Mouse (Mus musculus) heart, embryonic 15.5 days (tissue): ENCODE results near the gene Ddb2. TPM values are rescaled to one million over a fixed set of nuclear protein-coding genes. Genes with fewer than 3 reads are reported as not detected.

Experiments used
- ATAC-seq: fragments of 200-750 bp; cut with Nextera tagmentation; replicated peaks from 2 replicates; pipeline ENCODE4 v1.8.0; 2017; ENCODE audit warnings: low read depth, moderate TSS enrichment; ENCODE audit not compliant: insufficient number of reproducible peaks, insufficient read depth, low FRiP score
- H3K27ac ChIP-seq: fragments of 300-500 bp; sonication (generic); 2 replicates; pipeline ENCODE4 v1.5.1; 2015; ENCODE audit warnings: mild to moderate bottlenecking, inconsistent platforms
- H3K27me3 ChIP-seq: fragments of 300-500 bp; sonication (generic); 2 replicates; pipeline ENCODE4 v1.6.1; 2015; ENCODE audit warnings: inconsistent platforms
- H3K36me3 ChIP-seq: fragments of 300-500 bp; sonication (generic); 2 replicates; pipeline ENCODE4 v1.6.1; 2015; ENCODE audit warnings: mild to moderate bottlenecking, inconsistent platforms
- H3K4me1 ChIP-seq: fragments of 300-500 bp; sonication (generic); replicated peaks from 2 replicates; pipeline ENCODE4 v1.6.1; 2015; ENCODE audit warnings: inconsistent platforms
- H3K4me2 ChIP-seq: fragments of 300-500 bp; sonication (generic); 2 replicates; pipeline ENCODE4 v1.6.1; 2015; ENCODE audit warnings: inconsistent platforms, mild to moderate bottlenecking, moderate library complexity
- H3K4me3 ChIP-seq: fragments of 300-500 bp; sonication (generic); 2 replicates; pipeline ENCODE4 v1.5.1; 2015; ENCODE audit warnings: mild to moderate bottlenecking, inconsistent platforms
- H3K9ac ChIP-seq: fragments of 300-500 bp; sonication (generic); 2 replicates; pipeline ENCODE4 v1.6.1; 2015; ENCODE audit warnings: mild to moderate bottlenecking, inconsistent platforms
- H3K9me3 ChIP-seq: fragments of 300-500 bp; sonication (generic); replicated peaks from 2 replicates; pipeline ENCODE4 v1.6.1; 2016; ENCODE audit warnings: inconsistent platforms
- WGBS: fragments of 180-500 bp; shearing (Covaris S2); methylation state at CpG from one replicate; pipeline ENCODE4 v1.1.7; 2015; ENCODE audit warnings: mixed read lengths; 5-methylcytosine and 5-hydroxymethylcytosine counted together
- polyA plus RNA-seq: library from polyadenylated mRNA; unstranded; fragments of >200 nt; fragmentation: Nextera tagmentation; extraction: Ambion mirVana; gene quantifications from 2 replicates; pipeline ENCODE4 v1.2.1, GENCODE M21; 2015

Gene Ddb2
- polyA plus RNA-seq: 8.4 and 11.3 TPM in 2 replicates

DNA sequence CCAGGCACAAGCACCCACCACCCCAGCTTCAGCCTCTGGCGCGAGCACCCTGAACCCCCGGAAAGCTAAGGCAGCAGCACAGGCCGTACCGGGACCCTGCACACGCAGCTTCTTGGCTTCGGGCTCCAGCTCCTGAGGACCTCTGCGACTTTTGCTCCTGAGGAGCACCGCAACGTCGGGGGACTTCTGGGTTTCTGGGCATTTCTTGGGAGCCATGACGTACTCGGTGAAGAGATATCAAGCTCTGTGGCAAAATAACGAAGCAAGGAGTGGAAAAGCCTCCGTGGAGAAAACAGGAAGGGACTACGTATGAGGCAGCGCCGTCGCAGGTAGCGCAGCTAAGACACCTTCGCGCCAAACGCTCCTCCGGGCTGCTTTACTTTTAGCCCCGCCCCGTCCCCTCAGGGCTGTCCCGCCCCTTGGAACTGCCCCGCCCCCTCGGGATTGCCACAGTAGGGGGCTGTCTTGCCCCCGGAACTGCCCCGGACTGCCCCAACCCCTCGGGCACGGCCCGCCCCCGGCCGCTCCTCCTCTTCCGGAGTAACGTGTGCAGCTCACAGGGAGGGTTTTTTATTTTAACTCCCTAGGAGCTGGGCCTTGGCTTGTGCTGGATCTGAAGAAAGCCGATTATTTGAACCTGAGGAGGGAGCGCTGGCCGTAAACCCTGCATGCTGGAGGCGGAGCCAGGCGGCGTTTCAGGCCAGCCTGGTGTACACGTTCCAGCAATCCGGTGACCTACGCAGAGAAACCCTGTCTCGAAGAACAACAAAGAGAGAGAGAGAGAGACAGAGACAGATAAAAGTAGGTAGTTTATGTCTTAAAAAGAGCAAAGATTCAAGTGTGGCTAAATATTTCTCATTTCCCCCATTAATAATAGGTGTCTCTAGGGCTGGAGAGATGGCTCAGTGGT lies at the start of gene Ddb2:
Ddb2 (minus strand) TSS at position 382 of the 910 bp plus-strand sequence.
- under 1% methylated on average over 48 of the region's 48 CpGs for WGBS
- Histone ChIP-seq H3K27me3 (no peaks in the 10 kb centered on the region), H3K9ac (peak within 1 kb of the TSS; percentile 65), H3K36me3 (no peaks in the 10 kb centered on the region), H3K27ac (peak within 1 kb of the TSS; percentile 93), H3K9me3 (no peaks in the 10 kb centered on the region), H3K4me2 (peak within 1 kb of the TSS; percentile 79), H3K4me1 (0 out of 2 replicates have a peak, but pooled peaks cover 2% of the 10 kb centered on the region), H3K4me3 (peak within 1 kb of the TSS; percentile 59)
- ATAC-seq: peak; percentile 100

DNA sequence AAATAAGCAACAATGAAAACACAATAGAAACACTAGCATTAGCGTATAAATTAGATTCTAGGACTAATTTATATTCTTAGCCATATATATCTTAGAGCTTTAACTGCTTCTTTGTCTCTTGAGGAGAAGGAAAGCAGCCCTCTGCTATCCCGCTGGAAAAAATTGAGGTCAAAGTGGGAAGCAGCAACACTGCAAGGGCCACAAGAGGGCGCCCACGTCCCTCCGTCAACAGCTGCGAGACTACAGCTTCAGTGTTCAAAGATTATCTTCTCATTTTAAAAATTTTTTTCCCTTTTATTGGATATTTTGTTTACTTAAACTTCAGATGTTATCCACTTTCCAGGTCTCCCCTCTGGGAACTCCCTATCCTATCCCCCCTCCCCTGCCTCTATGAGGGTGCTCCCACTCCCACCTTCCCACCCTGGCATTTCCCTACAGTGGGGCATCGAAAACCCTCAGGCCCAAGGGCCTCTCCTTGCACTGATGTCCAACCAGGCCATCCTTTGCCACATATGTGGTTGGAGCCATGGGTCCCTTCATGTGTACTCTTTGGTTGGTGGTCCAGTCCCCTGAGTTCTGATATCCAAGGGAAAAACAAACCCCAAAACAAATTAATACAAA lies 49.2 kb upstream of the Ddb2 start:
- Histone ChIP-seq H3K27ac (no peak overlapping the region), H3K9me3 (no peaks in the 10 kb centered on the region), H3K4me2 (no peak overlapping the region), H3K27me3 (no peaks in the 10 kb centered on the region), H3K4me3 (no peak overlapping the region), H3K9ac (no peak overlapping the region), H3K36me3 (no peaks in the 10 kb centered on the region), H3K4me1 (peaks cover 32% of the 10 kb centered on the region)
- no peak for ATAC-seq
- 15% methylated on average over 7 of the region's 7 CpGs for whole genome bisulfite sequencing

DNA sequence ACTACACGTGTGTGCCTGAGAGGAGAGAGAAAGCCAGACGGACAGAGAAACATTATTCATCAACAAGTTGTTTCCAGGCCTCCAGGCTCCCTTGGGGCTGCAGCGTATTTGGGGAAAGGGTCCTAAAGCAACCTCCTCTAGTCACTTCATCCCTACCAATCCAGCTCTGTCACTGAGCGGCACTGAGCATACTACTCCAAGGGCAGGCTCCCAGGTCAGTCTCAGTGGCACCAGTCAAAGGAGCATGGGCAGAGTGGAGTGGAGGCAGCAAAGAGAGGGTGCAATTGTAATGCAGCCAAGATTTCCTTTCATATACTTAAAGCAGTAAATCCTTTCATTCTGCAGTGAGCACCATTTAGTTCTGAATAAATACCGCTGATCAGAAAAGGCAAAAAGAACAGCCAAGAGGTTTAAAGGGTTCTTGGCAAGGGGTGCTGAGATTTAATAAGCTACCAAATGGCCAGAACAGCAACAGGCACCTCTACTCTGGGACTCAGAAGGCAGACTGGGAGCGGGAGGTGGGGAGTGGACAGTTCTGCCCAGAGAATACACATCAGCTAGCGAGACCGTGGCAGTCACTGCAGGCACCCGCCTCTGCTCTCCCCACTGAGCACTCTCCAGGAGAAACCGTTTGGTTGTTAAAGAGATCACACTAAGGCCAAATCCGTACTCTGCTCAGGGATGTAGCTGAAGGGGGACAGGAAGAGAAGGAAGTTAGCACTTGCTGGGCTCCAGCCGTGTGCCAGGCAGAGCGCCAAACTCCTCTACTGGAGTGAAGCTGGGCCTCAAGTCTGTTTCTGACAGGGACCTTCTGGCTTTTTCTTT lies 47.8 kb upstream of the Ddb2 start:
- Histone ChIP-seq H3K4me1 (peaks cover 29% of the 10 kb centered on the region), H3K27ac (peak overlapping the region; percentile 52), H3K27me3 (no peaks in the 10 kb centered on the region), H3K4me3 (no peak overlapping the region), H3K9me3 (no peaks in the 10 kb centered on the region), H3K36me3 (no peaks in the 10 kb centered on the region), H3K9ac (0 out of 2 replicates have a peak overlapping the region, but pooled peaks have one; percentile 9), H3K4me2 (no peak overlapping the region)
- 49% methylated on average over 13 of the region's 13 CpGs for WGBS
- ATAC-seq: no peak

DNA sequence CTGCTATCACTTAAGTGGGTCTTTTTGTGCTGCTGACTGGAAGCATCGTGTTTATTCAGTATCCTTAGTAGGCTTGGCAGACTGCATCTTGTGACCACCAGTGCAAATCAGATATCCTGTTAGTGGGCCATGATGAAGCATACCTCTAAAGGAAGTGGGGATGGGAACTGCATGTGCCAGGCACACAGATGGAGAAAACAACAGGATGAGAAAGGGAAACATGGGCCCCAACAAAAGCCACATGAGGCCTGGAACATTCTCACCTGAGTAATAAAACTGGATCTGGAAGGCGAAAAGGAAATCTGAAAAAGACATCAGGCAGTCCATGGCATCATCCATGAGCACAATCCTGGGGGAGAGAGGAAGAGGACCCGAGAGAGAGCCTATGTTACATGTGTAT lies 47.2 kb upstream of the Ddb2 start:
- Histone ChIP-seq H3K27me3 (no peaks in the 10 kb centered on the region), H3K27ac (no peak overlapping the region), H3K36me3 (no peaks in the 10 kb centered on the region), H3K4me3 (no peak overlapping the region), H3K4me1 (peaks cover 29% of the 10 kb centered on the region), H3K9me3 (no peaks in the 10 kb centered on the region), H3K4me2 (no peak overlapping the region), H3K9ac (no peak overlapping the region)
- ATAC-seq: no peak
- 67% methylated on average over 3 of the region's 3 CpGs for WGBS

DNA sequence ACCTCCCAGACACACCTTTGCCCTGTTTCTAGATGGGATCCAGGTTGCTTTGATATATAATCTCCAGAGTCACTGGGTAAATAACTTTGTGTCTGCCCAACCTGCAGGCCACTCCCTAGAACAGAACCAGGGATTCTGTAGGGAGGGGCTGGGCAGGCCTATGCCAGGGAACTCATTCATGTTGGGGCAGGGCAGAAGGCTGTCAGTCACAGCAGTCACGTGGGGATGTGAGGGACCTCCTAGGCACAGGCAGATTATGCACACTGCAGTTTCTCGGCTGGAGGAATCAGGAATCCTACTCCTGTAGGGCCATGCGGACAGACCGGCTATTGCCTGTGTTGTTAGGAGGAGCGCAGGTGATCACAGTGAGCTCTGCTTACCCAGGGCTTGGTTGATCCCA lies 44.6 kb upstream of the Ddb2 start:
- Histone ChIP-seq H3K36me3 (peaks cover 8% of the 10 kb centered on the region; the same call in 1 of the 2 replicates), H3K9ac (no peak overlapping the region; the same call in 1 of the 2 replicates), H3K27ac (no peak overlapping the region), H3K9me3 (no peaks in the 10 kb centered on the region), H3K4me1 (peaks cover 29% of the 10 kb centered on the region), H3K27me3 (no peaks in the 10 kb centered on the region), H3K4me3 (no peak overlapping the region), H3K4me2 (no peak overlapping the region)
- ATAC-seq: no peak
- WGBS: 37% methylated on average over 5 of the region's 5 CpGs

DNA sequence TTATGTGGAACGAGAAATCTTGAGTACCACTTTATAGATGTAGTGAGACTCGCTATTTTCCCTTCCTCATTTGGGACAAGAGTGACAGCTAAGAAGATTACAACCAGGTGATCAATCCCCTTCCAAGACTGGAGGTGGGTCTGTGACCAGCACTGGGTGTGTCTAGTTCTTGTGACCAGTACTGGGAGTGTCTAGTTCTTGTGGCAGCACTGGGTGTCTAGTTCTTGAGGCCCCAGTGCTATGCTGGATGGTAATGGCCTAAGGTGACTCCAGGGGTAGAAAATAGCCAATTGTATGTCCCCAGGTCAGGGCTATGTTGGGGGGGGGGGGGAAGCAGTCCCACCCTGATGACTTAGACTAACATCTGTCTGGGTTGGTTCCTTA lies 42.6 kb upstream of the Ddb2 start:
- Histone ChIP-seq H3K9me3 (no peaks in the 10 kb centered on the region), H3K4me1 (peaks cover 20% of the 10 kb centered on the region), H3K4me2 (no peak overlapping the region), H3K27ac (no peak overlapping the region), H3K9ac (no peak overlapping the region), H3K27me3 (no peaks in the 10 kb centered on the region), H3K4me3 (no peak overlapping the region), H3K36me3 (peaks cover 28% of the 10 kb centered on the region)
- 72% methylated on average over 2 of the region's 2 CpGs for WGBS
- no peak for ATAC-seq

DNA sequence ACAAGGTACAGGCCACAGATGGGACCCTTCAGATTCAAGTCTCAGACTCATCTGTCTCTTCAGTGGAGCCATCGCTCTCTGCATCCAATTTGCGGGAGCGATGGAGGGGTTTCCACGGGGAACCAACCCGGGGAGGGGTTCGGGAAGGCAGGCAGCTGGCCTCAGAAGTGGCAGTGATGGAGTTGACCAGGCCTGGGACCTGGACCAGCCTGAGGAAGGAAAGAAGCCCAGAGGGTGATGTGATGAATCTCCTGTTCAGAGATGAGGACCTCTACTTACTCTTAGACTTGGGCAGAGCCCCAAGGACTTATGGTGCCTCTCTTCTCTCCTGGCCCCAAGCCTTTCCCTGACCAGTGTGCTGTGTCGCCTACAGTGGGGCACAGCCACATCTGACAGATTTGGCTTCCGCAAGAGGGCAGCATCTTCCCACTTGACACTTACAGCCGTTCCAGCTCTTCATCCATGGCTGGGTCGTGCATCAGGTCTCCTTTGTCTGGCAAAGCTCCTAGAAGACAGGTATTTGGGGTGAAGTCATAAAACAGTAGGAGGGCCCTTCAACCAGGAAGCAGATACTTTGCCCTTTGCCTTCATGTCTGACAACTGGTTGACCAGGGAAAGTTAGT lies 42.1 kb upstream of the Ddb2 start:
- ATAC-seq: no peak
- Histone ChIP-seq H3K9ac (no peak overlapping the region), H3K27ac (no peak overlapping the region), H3K4me2 (no peak overlapping the region), H3K4me3 (no peak overlapping the region), H3K4me1 (peaks cover 19% of the 10 kb centered on the region), H3K36me3 (peaks cover 33% of the 10 kb centered on the region), H3K9me3 (no peaks in the 10 kb centered on the region), H3K27me3 (no peaks in the 10 kb centered on the region)
- WGBS: 40% methylated on average over 10 of the region's 10 CpGs

DNA sequence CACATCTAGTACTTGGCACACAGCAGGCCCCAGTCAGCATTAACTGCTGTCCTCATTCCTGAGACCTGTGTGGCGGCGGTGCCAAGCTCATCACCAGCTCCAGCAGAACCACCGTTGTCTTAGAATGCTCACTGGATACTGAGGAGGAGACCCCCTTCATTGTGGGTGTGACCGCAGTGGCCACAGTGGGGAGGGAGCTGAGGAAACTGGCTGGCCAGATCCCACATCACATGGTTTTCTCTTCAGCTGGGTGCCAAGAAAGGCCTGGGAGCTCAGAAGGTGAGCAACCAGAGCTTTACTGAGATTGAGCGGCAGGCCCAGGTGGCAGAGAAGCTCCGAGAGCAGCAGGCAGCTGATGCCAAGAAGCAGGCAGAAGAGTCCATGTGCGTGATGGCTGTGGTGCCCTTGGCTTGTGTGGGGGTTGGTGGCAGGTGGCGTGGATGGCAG lies 32.9 kb upstream of the Ddb2 start:
- Histone ChIP-seq H3K36me3 (peaks cover 79% of the 10 kb centered on the region), H3K4me3 (no peak overlapping the region), H3K9me3 (no peaks in the 10 kb centered on the region), H3K27ac (no peak overlapping the region), H3K4me1 (peaks cover 8% of the 10 kb centered on the region), H3K9ac (no peak overlapping the region), H3K27me3 (no peaks in the 10 kb centered on the region), H3K4me2 (no peak overlapping the region)
- WGBS: 94% methylated on average over 8 of the region's 8 CpGs
- no peak for ATAC-seq

DNA sequence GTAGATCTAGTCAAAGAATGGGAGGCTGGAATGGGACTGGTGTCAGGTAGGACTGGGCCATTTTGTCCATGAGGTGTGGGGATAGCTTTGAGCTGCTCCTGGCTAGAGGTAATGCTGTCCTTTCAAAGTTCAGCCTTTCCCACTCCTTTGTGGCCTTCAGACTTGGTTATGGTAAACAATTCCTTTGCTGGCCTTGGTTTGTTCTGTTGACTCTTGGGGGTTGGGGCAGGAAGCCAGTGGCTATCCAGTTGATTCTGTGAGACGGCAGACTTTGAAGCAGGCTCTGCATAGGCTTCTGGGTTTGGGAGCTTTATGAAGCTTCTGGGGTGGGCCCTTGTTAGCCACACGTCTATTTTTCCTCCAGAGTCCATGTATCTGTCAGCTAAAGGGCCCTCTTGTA lies 31.9 kb upstream of the Ddb2 start:
- 78% methylated on average over 2 of the region's 2 CpGs for WGBS
- Histone ChIP-seq H3K36me3 (peaks cover 72% of the 10 kb centered on the region), H3K4me3 (no peak overlapping the region), H3K27ac (no peak overlapping the region), H3K4me1 (peaks cover 17% of the 10 kb centered on the region), H3K4me2 (no peak overlapping the region), H3K9me3 (no peaks in the 10 kb centered on the region), H3K9ac (no peak overlapping the region), H3K27me3 (no peaks in the 10 kb centered on the region)
- no peak for ATAC-seq

DNA sequence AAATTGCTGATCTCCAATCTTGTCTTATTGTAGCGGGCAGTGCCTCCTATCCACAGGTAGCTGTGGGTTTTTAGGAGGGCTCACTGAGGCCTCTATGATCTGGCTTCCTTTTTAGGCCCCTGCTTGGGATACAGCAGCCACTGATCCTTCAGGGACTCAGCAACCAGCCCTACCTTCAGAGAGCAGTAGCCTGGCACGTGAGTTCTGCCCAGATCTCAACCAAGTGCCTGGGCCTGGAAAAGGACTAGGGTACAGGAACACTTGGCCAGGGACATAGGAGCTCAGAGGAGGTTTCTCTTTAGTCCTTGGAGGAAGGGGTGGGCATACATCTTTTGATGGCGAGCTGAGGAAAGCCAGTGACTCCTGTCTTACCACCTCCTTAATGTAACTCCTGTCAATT lies 31.3 kb upstream of the Ddb2 start:
- Histone ChIP-seq H3K4me1 (peaks cover 17% of the 10 kb centered on the region), H3K4me2 (no peak overlapping the region), H3K9ac (no peak overlapping the region), H3K27me3 (no peaks in the 10 kb centered on the region), H3K4me3 (no peak overlapping the region), H3K9me3 (no peaks in the 10 kb centered on the region), H3K36me3 (peaks cover 71% of the 10 kb centered on the region), H3K27ac (no peak overlapping the region)
- WGBS: 94% methylated on average over 3 of the region's 3 CpGs
- ATAC-seq: no peak
